Mouse (Mus musculus): ENCODE data around the gene Trappc6b.
A peak's percentile ranks its signal among the peaks of the same experiment; 100 is the strongest.
"Not testable (repeated sequence)": the region's sequence is repeated elsewhere in the genome, so short reads cannot be mapped to it uniquely, and the experiment has no call there.

The Trappc6b gene

DNA sequence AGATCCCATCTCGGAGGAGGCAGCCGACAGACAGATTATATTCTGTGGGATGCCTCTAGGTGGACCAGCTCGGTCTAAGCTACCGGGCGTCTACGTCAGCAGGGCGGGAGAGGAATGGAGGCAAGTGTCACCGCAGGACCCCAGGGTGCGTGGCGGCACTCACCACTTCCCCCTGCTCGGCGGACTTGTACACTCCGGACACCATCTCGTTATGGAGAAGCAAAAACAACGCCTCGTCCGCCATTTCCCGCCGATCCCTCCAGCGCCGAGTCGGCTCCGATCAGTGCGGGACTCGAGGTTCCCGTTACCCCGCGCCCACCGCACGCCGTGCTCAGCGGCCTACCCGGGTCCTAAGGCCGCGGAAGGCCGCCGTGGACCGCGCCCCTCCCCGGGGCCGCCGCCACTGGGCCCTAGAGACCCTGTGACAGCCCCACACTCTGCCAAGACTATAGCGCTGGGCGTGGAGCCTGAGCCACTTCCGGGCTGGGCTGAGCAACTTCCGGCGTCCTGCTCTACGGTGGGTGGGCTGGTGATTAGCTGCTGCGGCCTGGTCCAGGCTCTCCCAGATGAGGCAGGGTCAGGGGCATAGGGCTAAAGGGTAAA, at the start of gene Trappc6b:
Trappc6b (minus strand) TSS at position 480 of the 603 bp plus-strand sequence.
- peak; percentile 73 to 81 for DNase-seq (ENCODE audit: low spot score in 2 of 2)

DNA sequence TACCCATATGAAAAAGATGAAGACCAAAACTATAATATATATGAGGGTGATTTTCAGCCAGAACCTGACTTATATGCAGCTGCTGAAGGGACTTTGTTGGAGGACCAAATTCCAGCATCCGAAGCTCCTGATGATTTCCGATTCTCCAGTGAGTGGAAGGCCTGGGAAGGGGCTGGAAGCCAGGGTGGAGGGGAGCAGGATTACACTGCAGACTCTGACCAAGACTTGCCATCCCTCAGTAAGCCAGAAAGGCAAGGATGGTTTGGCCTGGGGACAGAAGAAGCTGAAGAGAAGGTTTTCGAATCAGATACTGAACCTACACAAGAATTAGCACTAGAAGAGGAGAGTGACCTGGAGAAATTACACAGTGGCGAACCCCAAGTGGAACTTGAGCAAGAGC, 46.7 kb upstream of the Trappc6b start:
- no peak for DNase-seq (ENCODE audit: low spot score in 2 of 2)

DNA sequence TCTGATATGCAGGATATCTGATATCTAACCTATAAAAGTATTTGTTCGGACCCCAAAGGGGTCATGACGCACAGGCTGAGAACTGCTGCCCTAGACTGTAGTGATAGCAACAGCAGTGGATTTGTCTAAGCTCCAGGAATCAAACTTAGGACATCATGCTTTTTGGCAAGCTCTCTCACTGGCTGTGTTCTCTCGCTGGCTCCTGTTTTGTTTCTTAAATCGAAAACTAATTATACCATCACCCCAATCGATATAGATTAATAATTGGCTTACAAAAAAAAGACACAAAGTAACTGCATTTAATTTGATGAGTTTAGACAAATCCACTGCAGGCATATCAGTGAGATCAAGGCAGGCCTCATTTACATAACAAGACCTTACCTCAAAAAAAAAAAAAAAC, 45.2 kb upstream of the Trappc6b start:
- no peak for DNase-seq (ENCODE audit: low spot score in 2 of 2)

DNA sequence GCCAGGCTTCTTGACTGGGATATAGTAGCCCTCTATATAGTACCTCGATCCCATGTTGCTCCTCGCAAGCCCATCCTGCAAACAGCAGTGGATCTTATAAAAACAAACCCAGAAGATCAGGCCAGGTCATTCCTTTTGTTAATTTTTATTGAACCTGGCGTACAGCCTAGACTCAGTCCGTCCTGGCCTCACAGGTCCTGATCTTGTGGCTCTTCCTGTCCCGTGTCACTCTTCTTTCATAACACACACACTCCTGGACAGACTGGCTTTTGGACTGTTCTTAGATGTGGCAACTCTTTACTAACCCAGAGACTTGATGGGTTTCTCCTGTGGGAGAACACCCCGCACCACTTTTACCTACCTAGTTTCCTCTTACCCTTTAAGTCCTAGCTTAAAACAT, 44.6 kb upstream of the Trappc6b start:
- no peak for DNase-seq (ENCODE audit: low spot score in 2 of 2)

DNA sequence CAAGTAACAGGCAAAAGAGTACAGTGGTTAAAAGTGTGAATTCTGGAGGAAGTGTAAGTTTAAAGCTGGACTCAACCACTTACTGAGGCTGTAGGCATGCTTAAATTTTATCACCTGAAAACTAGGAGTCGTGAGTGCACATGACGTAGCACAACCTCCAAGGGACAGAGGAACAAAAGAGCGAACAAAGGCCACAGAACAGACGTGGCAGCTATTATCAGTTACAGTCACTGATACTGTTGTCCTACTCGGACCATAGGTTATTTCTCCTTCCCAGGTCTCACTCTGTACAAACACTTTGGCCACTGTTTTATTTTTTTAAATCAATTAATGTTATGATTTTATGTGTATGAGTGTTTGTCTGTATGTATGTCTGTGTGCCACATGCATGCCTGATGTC, 43.5 kb upstream of the Trappc6b start:
- no peak for DNase-seq (ENCODE audit: low spot score in 2 of 2)

DNA sequence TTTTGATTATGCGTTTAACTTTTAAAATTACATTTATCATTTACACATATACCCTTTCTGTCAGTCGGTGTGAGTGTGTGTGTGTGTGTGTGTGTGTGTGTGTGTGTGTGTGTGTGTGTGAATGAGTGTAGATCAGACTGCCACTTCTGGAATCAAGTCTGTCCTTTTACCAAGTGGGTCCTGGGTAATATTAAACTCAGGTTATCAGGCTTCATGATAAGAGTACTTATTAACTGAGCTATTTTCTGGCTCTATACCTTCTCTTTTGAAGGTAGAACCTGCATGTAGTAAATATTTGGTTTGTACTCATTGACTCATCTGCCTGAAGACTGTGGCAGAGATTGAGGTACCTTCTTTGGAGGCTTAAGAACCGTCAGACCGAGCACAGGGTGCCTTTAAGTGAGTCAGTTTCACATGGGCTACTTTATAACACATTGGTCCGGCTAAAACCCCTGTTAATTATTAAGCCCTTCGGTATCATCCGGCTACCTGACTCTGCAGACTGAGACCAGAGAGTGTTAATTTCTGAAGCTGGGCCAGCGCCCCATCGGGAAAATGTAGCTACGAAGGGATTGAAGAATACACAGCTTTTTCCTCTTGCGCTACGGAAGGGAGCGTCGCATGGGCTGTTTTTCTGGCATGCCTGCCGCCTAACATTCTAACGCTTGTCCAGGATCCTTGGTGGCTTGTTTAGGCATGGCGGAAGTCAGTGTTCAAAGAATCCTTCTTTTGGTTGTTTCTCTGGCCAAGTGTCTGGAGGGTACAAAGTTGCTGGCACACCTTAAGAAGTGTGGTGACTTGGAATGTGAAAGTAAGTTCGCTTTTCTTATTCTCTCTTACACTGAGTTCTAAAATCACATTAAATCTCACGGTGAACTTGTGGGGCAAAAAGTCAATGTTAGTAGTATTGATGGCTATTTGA, 34.1 kb upstream of the Trappc6b start, which contains the start of gene Mia2:
Mia2 (plus strand) TSS at position 696 of the 922 bp plus-strand sequence.
- no peak for DNase-seq (ENCODE audit: low spot score in 2 of 2)

DNA sequence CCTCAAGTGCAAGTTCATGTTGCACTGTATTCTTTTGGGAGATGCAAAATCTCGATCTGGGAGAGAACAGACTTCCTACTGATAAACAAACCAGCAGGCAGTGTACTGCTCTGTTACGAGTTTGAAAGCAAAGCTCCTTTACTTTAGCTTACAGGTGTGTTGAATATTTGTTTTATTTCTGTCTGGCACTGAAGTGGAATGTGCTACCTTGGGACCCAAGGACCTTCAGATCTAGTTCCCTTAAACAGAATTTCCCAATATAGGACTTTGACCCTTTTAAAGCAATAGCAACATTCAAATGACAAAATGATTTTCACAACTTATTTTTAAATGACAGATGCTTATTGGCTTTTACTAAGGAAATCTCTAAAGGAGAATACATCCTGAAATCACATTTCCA, 32.3 kb upstream of the Trappc6b start:
- no peak for DNase-seq (ENCODE audit: low spot score in 2 of 2)

DNA sequence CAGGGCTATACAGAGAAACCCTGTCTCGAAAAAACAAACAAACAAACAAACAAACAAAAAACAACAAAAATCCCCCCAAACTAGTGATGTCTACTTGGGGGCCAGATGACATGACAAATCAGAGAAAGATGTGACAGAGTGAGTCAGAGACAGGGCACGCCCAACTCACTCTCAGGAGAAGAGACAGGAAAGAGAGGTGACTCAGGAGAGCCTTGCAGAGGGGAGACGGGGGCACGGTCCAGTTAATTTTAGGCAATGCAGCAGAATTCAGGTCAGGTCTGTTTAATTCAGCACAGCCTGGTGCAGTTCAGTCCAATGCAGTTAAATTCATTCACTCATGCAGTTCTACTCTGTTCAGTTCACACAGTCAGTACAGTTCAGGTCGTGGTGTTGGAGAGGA, 24.9 kb upstream of the Trappc6b start:
- DNase-seq (ENCODE audit: low spot score in 2 of 2): no peak

DNA sequence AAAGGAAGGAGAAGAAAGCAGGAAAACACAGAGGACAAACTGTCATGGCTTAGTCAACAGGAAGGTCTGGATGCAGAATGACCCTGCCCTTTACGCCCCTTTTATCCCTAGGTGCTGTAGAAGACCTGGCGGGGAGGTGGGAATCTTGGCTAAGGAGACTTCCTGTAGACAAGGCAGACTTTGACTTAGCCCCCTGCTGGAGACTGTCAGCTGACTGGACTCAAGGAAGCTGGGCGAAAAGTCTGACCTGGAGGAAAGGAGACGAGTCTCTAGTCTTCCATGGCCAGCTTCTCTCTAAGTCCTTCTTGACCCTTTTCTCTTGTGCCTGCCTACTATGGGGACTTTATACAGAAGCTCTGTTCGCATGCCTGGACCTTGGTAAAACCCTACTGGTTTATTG, 23.2 kb upstream of the Trappc6b start:
- no peak for DNase-seq (ENCODE audit: low spot score in 2 of 2)

DNA sequence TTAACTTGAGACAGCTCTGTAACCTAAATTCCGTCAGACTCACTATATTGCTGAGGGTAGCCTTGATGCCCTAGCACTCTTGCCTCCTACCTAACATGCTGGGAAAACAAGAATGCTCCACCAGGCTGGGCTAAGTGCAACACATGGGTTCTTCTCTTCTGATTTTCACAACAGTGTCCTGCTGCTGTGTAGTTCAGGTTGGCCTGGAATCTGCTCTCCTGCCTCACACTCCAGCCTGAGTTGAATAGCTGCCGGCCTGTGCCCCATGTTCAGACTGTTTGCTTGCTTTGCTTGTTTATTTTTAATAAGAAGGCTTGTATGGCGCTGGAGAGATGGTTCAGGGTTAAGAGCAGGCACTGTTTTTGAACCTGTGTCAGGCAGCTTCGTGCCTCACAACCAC, 19.2 kb upstream of the Trappc6b start:
- DNase-seq (ENCODE audit: low spot score in 2 of 2): no peak

DNA sequence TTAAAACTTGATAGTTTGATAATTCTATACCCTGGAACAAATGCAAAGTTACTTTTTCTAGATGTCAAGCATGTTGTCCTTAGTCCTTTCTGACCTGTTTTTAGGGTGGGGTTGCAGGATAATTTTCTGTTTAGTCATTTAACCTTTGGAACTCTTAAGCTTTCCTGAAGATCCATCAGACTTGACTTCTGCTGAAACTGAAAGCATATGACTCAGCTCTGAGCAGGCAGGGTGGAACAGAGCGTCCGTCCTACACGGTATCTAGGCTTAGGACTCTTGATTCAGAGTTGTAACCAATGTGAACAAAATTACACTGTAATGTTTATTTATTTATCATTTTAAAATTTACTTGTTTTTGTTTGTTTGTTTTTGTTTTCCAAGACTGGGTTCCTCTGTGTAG, 16.6 kb upstream of the Trappc6b start:
- DNase-seq (ENCODE audit: low spot score in 2 of 2): no peak

DNA sequence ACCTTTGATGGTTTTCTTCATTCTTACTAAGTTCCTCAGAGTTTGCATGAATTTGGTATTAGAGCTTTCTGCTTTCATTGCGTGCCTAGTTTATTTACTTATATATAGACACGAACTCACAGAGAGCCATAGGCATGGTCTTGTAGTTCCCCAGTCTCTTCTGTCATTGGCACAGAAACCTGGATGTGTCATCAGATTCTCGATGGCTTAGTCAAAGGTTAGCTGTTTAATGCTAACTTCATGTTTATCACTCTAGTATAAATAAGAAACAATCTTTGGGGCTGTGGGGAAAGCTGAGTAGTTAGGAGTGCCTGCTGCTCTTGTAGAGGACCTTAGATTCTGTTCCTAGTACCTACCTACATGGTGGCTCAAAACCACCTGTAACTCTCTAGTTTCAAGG, 15.7 kb upstream of the Trappc6b start:
- DNase-seq (ENCODE audit: low spot score in 2 of 2): no peak

DNA sequence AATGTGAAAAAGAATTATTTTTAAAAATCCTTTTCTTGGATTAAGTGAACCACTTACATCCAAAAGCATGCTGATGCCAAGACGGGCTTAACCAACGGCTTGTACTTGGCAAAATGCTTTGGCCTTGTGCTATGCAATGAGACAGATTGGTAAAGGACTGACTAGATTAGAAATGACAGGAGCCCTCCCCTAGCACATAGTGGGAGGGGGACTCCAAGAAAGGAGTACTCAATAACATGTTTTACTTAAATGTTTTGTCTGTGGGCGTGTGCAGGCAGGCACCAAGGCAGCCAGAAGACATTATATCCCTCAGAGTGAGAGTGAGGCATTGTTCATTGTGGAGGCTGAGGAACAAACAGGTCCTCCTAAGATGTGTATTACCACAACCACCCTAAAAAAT, 12.8 kb upstream of the Trappc6b start:
- peak; percentile 15 to 30 for DNase-seq (ENCODE audit: low spot score in 2 of 2)

DNA sequence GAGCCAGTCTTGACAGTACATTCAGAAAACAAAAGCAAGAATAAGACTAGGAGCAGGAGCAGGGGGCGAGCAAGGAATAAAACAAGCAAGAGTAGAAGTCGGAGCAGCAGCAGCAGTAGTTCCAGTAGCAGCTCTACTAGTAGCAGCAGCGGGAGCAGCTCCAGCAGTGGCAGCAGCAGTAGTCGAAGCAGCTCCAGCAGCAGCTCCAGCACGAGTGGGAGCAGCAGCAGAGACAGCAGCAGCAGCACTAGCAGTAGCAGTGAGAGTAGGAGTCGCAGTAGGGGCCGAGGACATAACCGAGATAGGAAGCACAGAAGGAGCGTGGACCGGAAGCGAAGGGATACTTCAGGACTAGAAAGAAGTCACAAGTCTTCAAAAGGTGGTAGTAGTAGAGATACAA, 11.0 kb upstream of the Trappc6b start:
- DNase-seq (ENCODE audit: low spot score in 2 of 2): peak; percentile 23 to 29

DNA sequence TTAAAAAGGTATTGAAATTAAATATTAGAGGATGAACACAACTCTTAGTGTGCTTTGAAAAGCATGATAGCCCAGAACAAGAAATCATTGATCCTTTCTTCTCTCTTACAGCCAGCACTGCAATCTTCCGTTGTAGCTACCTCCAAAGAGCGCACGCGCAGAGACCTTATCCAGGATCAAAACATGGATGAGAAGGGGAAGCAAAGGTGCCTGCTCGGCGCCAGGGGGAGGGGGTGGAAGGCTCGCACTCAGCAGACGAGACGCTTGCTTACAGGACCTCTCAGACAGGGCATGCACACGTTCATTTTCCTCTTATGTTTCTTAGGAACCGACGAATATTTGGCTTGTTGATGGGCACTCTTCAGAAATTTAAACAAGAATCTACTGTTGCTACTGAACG, 7.5 kb upstream of the Trappc6b start:
- no peak for DNase-seq (ENCODE audit: low spot score in 2 of 2)

DNA sequence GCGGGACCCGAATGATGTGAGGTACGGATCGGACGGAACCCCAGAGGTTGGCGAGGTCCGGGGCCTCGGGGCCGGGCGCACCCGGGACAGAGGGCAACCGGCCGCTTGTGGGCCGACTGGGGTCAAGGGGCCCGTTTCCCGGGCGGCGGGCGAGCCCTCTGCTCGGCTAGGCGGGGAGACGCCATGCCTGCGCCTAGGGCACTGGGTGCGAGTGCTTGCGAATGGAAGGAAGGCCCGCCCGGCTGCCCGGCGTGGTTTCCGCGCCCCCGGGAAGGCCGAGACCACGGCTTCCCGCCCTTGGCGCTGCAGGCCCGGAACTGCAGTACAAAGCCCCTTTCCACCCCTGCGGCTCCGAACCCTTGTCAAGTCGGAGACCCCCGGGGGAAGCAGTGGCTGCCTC, 5.8 kb upstream of the Trappc6b start:
- peak in 1 of 2 experiments; percentile 20 for DNase-seq (ENCODE audit: low spot score in 2 of 2)

DNA sequence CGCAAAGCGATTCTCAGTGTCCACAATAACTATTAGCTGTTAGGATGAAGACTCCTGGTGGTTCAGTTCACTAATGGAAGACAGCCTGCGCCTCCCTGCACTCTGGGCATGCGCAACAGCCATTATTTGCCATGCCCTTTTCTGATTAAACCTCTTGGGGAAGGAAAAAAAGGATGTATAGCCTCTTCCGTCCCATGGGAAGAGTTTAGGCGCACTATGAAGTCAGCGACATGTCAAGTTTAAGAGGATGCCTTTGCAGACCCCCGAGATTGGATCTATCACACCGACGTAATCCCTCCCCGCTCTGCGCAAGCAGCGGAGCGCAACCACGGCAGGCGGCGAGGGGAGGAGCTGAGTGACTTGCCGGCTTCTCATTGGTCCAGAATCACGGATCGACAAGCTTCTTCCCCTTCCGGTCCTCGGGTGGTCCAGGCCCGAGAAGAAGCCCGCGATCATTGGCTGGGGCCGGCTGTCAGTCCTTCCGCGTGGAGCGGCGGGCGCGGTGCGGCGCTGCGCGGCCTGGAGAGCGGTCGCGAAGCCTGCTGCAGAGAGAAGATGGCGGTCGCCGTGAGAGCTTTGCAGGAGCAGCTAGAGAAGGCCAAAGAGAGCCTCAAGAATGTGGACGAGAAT, 5.3 kb upstream of the Trappc6b start, which contains the start of gene Pnn:
Pnn (plus strand) TSS at position 437 of the 630 bp plus-strand sequence.
- peak; percentile 97 to 98 for DNase-seq (ENCODE audit: low spot score in 2 of 2)

DNA sequence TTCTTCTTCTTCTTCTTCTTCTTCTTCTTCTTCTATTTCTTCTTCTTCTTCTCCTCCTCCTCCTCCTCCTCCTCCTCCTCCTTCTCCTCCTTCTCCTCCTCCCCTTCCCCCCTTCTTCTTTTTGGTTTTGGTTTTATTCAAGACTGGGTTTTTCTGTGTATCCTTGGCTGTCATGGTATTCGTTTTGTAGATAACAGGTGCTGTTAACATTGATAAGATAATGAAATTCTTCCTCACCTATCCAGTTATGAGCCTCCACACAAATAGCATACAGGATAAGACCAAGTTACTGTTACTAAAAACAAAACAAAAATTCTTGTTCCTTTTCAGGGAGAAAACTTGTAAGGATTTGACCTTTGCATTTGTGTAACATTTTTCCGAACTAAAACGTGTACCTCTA, 4.5 kb upstream of the Trappc6b start:
- no peak for DNase-seq (ENCODE audit: low spot score in 2 of 2)

DNA sequence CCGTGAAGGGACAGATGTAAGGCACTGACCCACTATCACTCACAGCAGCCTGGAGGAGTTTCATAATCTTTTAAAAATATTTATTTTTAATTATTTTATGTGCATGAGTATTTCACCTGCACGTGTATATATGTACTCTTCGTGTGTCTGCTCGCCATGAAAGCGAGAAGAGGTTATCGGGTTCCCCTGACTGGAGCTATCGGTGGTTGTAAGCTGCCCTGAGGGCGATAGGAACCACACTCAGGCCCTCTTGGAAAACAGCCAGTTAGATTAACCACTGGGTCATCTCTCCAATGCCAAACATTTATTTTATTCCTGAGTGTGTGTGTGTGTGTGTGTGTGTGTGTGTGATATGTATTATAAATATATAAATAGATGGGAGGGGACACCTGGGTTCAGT, 3.6 kb upstream of the Trappc6b start:
- DNase-seq (ENCODE audit: low spot score in 2 of 2): no peak

DNA sequence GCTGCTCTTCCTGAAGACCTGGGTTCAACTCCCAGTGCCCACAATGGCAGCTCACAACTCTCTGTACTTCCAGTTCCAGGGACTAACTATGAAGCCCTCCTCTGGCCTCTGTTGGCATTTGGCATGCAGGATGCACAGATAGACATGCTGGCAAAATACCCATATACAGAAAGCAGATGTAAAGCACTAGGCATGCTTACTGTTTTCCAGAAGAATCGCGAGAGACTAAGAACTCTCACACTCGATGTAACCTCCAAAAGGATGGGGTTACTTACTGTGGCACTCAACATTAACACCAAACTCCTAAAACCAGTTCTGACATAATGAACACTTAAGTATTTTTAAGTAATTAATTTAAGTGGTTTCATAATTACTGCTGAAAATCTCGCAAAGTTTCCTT, 950 bp downstream of the Trappc6b start:
- no peak for DNase-seq (ENCODE audit: low spot score in 2 of 2)

DNA sequence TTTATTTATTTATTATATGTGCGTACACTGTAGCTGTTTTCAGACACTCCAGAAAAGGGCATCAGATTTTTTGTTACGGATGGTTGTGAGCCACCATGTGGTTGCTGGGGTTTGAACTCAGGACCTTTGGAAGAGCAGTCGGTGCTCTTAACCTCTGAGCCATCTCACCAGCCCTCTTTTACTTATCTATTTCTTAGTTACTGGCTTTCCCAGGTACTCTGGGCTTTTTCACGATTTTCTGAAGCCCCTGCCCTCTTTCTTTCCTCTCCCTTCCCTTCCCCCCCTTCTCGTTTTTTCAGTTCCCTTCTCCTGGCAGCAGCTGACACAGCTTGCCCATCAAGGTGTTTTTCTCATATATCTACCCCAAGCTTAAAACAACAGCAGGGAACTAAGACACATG, 3.0 kb downstream of the Trappc6b start:
- not testable (repeated sequence) for DNase-seq (ENCODE audit: low spot score in 2 of 2)

DNA sequence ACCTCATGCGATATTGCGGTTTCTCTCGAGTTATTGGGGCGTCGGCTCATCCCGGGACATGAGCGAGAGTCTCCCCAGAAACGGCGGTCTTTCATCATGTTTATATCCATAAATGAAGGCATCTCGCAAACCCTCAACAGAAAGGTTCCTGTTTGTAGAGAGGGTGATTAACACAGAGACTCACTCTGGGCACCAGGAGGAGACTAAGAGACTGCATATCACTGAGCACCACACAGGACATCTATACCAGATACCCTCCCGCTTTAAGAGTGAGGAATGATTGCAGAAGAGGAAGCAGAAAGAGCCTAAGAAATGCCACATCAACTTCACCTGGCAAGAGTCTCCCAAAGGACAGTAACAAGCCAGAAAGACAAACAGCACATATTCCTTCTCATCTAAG, 5.0 kb downstream of the Trappc6b start:
- DNase-seq (ENCODE audit: low spot score in 2 of 2): no peak
